Mouse (Mus musculus) thymus, postnatal 36 days (tissue): Measurements from ENCODE around the gene Asb16.
A peak's percentile ranks its signal among the peaks of the same experiment; 100 is the strongest.
"Not testable (repeated sequence)": the region's sequence is repeated elsewhere in the genome, so short reads cannot be mapped to it uniquely, and the experiment has no call there.

ENCODE experiments used
- DNase-seq, 2 experiments: peaks; one replicate each; pipeline ENCODE4 v3.0.0; 2022; ENCODE audit warnings: mixed read lengths in 2 of 2

Asb16 gene

GRCm38 (mm10) chr11:102244926-102245449, 23.6 kb upstream of the Asb16 start:
- DNase-seq = peak in 1 of 2 experiments; percentile 17

- DNase-seq = no peak
These were observed 22.8 kb upstream of the Asb16 start for GRCm38 (mm10) chr11:102245581-102246272.

GRCm38 (mm10) chr11:102246273-102246635, 22.3 kb upstream of the Asb16 start:
- no peak for DNase-seq

GRCm38 (mm10) chr11:102246871-102247270, 21.7 kb upstream of the Asb16 start:
- no peak for DNase-seq

- DNase-seq = peak; percentile 88 to 94
These were observed 19.8 kb upstream of the Asb16 start, which contains the start of gene BC030867 for GRCm38 (mm10) chr11:102248630-102249230. TSS of gene BC030867 (plus strand) at chr11:102248882.

- DNase-seq = no peak
These were observed 19.0 kb upstream of the Asb16 start for GRCm38 (mm10) chr11:102249351-102250090.

GRCm38 (mm10) chr11:102257514-102257913, 11.0 kb upstream of the Asb16 start:
- DNase-seq = no peak

GRCm38 (mm10) chr11:102258095-102258494, 10.4 kb upstream of the Asb16 start:
- DNase-seq = no peak

GRCm38 (mm10) chr11:102258521-102258920, 10.0 kb upstream of the Asb16 start:
- DNase-seq = no peak

GRCm38 (mm10) chr11:102263211-102263610, 5.3 kb upstream of the Asb16 start:
- no peak for DNase-seq

- DNase-seq = no peak
These were observed 2.7 kb upstream of the Asb16 start for GRCm38 (mm10) chr11:102265816-102266215.

- no peak for DNase-seq
These were observed 1.8 kb upstream of the Asb16 start for GRCm38 (mm10) chr11:102266631-102267355.

- DNase-seq = peak; percentile 52 to 57
These were observed 1.1 kb upstream of the Asb16 start for GRCm38 (mm10) chr11:102267480-102267879.

GRCm38 (mm10) chr11:102276411-102276915, 7.9 kb downstream of the Asb16 start:
- DNase-seq = peak in 1 of 2 experiments; percentile 10

GRCm38 (mm10) chr11:102277754-102278153, 9.2 kb downstream of the Asb16 start:
- no peak for DNase-seq

- DNase-seq = no peak
These were observed 11.1 kb downstream of the Asb16 start for GRCm38 (mm10) chr11:102279595-102279994.

- not testable (repeated sequence) for DNase-seq
These were observed 11.7 kb downstream of the Asb16 start for GRCm38 (mm10) chr11:102280267-102280666.

GRCm38 (mm10) chr11:102283922-102284321, 15.4 kb downstream of the Asb16 start:
- DNase-seq = no peak

GRCm38 (mm10) chr11:102284501-102285094, 16.1 kb downstream of the Asb16 start, which contains the start of gene Tmub2:
TSS of gene Tmub2 (plus strand) at chr11:102284931.
- peak; percentile 93 to 96 for DNase-seq

GRCm38 (mm10) chr11:102285095-102285834, 16.7 kb downstream of the Asb16 start:
- DNase-seq = peak in 1 of 2 experiments; percentile 81

- DNase-seq = peak in 1 of 2 experiments; percentile 11
These were observed 18.9 kb downstream of the Asb16 start for GRCm38 (mm10) chr11:102287485-102287884.
